Mouse (Mus musculus): ENCODE results near the gene Enah.

The Enah gene

GRCm38 (mm10) chr1:181873086-181873920 lies 146.5 kb downstream of the Enah start:
- no peak for DNase-seq (ENCODE audit: low spot score)

GRCm38 (mm10) chr1:181872639-181873038 lies 147.2 kb downstream of the Enah start:
- DNase-seq (ENCODE audit: low spot score) = no peak

DNA sequence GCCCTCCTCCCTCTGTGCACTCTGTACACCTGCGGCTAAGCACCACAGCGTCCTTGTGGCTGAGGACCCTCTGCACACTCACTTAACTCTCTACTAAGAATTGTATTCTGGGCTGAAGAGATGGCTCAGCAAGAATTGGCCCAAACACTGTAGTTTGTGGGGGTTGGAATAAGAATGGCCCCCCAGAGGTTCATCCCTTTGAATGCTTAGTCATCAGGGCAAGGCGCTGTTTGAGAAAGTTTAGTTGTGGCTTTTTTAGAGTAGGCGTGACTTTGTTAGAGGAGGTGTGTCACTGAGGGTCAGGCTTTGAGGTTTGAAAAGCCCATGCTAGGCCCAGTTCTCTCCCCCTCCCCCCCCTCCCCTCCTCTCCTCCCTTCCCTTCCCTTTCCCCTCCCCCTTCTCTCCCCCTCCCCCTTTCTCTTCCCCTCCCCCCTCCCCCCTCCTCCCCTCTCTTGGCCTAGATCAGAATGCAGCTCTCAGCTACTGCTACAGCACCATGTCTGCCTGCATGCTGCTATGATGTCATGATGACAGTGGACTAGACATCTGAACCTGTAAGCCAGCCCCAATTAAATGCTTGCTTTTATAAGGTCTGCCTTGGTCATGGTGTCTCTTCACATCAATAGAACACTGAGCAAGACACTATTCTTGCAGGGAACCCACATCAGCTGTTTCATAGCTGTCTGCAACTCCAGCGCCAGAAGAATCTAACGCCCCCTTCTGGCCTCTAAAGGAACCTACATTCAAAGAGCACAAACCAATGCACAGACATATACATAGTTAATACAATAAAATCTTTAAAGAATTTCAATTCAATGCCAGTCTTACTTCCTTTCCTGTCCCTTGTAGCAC lies 153.1 kb downstream of the Enah start:
- no peak for DNase-seq (ENCODE audit: low spot score)

- no peak for DNase-seq (ENCODE audit: low spot score)
These were observed 153.9 kb downstream of the Enah start for GRCm38 (mm10) chr1:181865863-181866216.

DNA sequence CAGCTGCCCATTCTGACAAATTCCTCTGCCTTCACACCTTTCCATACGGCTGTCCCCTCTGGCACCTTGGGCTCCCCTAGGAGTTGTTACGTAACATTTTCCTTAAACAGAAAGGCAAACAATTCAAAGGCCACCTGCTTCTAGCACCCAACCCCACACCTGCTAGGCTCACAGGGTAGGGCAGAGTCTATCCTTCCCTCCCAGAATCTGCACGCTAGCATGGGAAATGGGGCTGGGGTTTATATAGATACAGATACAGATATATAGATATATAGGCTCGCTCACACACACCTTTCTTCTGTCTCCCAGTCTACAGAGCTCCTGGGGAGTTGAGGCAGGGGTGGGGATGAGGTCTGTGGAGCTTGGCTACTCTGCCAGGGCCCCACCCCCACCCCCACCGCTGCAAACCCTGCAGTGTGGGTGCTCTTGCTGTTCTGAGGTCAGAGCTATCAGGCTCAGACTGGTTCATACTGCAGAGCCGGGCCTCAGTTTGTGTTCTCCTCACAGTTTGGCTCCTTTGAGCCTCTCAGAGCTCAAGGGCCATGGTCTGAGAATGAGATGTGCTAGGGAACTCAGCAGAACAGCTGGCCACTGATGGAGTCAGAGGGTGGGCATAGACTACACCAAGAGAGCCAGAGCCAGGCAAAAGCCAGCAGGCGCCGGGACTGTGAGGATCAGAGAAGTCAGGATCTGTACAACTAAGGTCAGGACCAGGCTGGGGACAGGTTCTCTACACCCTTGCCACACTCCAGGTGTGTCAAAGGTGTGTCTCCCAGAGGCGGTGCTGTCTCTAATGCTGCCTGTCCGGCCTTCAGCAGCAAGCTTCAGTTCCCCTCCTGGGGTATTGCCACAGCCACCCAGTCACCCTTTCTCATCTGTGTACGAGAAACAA lies 154.6 kb downstream of the Enah start:
- DNase-seq (ENCODE audit: low spot score) = no peak

DNA sequence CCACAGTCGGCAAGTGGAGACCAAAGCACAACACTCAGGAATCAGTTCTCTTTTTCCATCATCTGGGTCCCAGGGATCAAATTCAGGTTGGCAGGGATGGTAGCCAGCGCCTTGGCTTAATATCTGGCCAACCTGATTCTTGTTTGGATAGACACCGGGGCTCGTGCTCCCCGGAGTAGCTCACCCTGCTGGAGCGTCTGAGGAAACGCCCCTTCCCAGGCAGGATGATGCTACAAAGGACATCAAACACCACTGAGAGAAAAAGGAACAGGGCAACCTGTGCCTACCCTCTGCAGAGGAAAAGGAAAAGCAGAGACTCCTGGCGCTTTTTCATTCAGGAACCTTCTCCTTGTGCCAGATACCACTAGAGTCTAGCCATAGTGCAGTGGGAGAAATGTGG lies 156.4 kb downstream of the Enah start:
- no peak for DNase-seq (ENCODE audit: low spot score)

DNA sequence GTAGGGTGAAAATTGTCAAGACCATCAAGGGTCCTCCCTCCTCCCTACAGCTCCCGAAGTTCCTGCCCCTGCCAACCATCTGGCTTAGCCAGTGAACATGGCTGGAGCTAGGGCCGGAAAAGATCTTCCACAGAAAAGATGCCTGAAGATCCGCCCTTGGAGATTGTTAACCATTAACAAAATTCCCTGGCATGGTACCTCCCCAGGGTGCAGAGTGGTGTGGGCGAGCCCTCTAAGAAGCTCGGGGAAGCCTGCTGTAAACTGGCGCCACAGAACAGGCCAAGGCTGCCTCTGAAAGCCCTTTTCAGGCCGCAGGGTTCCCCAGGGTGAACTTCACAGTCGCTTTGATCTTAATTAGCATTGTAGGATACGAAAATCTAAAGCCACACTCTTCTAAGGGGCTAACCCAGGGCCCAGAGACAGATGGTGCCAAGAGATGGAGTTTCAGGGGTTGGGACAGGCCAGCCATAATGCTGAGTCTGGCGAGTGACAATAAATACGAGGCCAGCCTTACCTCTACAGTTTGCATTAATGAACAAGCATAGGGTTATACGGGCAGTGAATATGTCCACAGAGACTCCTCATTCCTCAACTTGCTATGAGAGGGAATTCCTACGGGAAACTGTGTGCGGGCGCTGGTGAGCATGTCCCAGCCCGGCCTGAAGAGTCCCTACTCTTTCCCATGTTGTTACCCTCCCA lies 157.0 kb downstream of the Enah start:
- no peak for DNase-seq (ENCODE audit: low spot score)

- DNase-seq (ENCODE audit: low spot score) = no peak
These were observed 158.4 kb downstream of the Enah start for GRCm38 (mm10) chr1:181861181-181861902.

- peak; percentile 45 for DNase-seq (ENCODE audit: low spot score)
These were observed 159.1 kb downstream of the Enah start for GRCm38 (mm10) chr1:181860659-181861058.

- DNase-seq (ENCODE audit: low spot score) = no peak
These were observed 163.5 kb downstream of the Enah start for GRCm38 (mm10) chr1:181856329-181856728.

GRCm38 (mm10) chr1:181854829-181855228 lies 165.0 kb downstream of the Enah start:
- DNase-seq (ENCODE audit: low spot score) = no peak

DNA sequence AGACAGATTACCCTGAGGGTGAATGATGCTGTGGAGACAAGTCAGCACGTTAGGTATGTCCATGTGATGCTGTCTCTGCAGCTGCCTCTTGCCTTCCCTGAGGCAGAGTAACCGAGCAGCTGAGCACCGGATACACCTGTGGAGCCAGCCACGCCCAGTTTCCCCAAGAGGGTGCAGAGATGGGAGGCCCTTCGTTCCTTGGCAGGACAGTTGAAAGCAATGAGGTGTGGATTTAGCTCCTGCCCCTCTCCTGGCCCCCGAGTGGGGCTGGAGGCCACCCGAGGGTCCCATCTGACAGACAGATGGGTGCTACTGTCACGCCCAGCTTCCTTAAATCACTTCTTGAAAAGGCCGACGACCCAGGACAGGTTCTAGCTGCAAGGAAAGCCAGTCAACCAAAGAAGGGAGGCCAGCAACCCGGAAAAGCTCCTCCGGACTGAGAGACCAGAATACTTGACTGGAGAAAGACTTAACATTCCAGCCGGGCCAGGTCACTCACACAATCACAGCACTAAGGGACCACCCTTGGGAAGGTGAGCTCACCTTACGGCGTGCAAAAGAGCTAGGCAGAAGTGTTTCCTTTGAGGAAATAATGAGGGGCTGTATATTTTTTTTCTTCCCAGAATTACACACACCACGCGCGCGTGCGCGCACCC lies 166.6 kb downstream of the Enah start:
- DNase-seq (ENCODE audit: low spot score) = no peak

DNA sequence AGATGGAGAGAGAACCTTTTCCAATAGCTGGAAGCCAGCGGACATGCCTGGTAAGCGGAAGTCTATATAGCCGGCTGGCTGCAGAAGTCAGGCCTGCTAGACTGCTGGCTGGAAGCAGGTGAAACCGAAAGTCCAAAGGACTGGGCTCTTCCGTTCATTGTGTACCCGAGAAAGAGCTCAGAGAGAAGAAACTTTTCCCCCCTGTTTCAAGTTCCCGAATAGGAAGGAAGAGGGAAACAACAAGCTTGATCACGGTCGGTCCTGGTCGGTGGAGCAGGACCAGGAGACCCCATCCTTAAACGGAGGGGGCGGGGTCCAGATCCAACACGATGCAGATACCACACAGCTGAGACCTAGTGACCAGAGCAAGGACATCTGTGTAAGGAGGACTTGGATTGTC lies 167.3 kb downstream of the Enah start:
- DNase-seq (ENCODE audit: low spot score) = no peak

- DNase-seq (ENCODE audit: low spot score) = peak; percentile 65
These were observed 168.1 kb downstream of the Enah start for GRCm38 (mm10) chr1:181851521-181852310.

- DNase-seq (ENCODE audit: low spot score) = no peak
These were observed 169.3 kb downstream of the Enah start for GRCm38 (mm10) chr1:181850441-181850840.

DNA sequence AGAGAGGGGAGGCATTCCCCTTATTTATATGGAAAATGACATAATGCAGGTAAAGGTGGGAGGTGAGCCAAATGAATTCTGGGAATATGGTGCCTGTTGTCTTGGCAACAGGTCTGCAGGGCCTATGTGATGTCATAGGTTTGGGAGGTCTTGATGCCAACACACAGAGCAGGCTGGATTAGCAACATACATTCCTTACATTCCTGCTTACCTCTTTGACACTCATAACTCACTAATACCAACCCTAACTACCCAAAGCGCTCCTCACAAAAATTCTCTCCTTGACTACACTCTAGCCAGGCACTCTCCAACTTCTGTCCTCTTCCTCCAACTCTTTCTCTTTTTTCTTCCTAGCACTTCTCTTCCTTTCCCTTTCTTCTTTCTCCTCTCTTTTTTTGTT lies 171.6 kb downstream of the Enah start:
- no peak for DNase-seq (ENCODE audit: low spot score)

GRCm38 (mm10) chr1:181847396-181847795 lies 172.4 kb downstream of the Enah start:
- DNase-seq (ENCODE audit: low spot score) = no peak
